Mouse (Mus musculus): ENCODE results near the gene Ndufa4. TPM values are rescaled to one million over a fixed set of nuclear protein-coding genes. Genes with fewer than 3 reads are reported as not detected.
"Not testable (repeated sequence)": the region's sequence is repeated elsewhere in the genome, so short reads cannot be mapped to it uniquely, and the experiment has no call there.

The Ndufa4 gene
- 1,000 to 10,000 TPM; 1,742 to 1,777 TPM for total RNA-seq (2021)
- long read RNA-seq, experiment 1, transcript Ndufa4-205 (4 exons, 610 nt): major isoform, 1,547 of 2,184 reads
- long read RNA-seq, experiment 1, transcript Ndufa4-203 (4 exons, 409 nt): minor isoform, 8 of 2,184 reads
- long read RNA-seq, experiment 1, partial matches to known transcripts: 621 of 2,184 reads
- long read RNA-seq, experiment 1, other reads (novel, unspliced or antisense): 5 of 2,184 reads
- long read RNA-seq, experiment 2, transcript Ndufa4-205 (4 exons, 610 nt): major isoform, 1,409 of 3,136 reads
- long read RNA-seq, experiment 2, transcript Ndufa4-203 (4 exons, 409 nt): minor isoform, 7 of 3,136 reads
- long read RNA-seq, experiment 2, partial matches to known transcripts: 1,713 of 3,136 reads
- long read RNA-seq, experiment 2, other reads (novel, unspliced or antisense): 6 of 3,136 reads

DNA sequence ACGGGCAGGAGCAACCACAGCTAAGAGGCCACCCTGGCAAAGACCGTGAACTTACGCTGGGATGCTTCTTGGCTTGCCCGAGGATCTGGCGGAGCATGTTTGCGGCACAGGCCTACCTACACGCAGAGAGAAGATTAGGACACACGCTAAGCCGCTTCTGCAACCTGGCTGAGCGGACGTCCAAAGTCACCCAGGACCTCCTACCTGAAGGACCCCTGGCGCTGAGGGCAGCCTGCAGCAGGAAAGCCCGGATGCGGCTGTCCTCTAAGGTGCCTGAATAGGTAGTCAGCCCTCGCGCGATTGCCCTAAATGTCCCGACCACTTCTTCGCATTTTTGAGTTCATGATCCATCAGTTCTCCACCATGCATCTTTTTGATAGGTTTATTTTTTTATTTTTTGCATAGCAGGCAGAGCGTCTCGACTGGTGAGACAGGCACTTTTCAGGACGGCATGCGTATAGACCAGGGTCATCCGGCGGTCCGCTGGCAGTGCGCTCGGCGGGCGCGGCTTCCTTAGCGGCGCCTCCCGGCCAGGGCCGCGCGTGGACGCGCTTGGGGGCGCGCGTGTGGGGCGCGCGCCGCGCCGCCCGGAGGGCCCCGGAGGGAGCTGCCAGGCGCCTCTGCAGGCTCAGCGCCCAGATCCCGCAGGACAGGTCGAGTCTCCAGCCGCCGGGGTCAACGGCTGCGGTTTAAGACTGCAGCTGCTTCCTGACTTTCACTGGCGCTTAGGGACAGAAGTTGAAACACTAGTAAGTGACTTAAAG lies at the start of gene Ndufa4, which contains the start of gene Phf14:
Gene Ndufa4 (minus strand): TSS at position 229 of the 764 bp plus-strand sequence.
Gene Phf14 (plus strand): TSS at position 541 of the 764 bp plus-strand sequence.
- peak; percentile 95 for DNase-seq

DNA sequence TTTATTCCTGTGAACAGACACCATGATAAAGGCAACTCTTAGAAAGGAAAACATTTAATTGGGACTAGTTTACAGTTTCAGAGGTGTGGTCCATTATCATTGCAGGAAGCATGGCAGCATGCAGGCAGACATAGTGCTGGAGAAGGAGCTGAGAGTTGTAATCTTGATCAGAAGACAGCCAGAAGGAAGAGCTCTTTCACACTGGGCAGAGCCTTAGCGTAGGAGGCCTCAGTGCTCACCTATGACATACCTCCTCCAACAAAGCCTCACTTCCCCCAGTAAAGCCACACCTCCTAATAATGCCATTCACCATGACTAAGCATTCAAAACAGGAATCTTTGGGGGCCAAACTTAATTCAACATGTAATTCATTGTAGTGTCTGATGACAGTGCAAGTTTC lies 40.8 kb upstream of the Ndufa4 start:
- no peak for DNase-seq

DNA sequence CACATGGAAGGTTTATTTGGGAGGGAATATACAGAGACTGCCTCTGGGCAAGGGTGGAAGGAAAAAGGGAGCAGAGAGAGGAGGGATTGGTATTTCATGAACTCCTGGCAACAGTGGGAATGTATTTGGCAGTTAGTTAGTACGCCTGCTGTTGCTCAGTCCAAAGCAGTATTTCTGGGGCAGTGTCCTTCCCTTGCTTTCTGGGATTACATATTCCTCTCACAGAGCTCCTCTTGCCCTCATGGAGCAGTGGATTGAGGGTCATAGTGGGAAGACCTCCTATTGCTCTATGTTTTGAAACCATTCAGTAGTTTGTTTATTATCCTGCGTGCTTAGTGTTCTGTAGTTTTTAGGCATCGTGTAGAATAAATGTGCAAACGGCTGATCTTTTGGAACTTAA lies 34.8 kb upstream of the Ndufa4 start:
- no peak for DNase-seq

DNA sequence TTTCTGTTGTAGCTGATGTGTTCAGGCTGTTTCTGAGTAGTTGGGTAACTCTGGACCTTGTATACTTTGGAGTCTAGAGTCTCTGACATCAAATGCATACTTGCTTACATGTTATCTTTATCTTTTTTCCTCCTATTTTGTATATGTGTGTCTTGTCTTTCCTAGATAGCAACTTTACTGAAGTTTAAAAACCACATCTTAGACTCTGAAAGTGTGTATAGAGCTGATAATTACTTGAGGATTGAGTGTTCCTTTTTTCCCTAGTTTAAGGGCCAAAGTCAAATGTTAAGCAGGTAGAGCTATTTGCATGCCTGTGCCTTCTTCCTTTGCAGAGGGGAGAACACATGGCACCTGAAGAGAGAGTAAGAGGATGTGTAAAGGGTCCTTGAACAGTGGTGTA lies 33.6 kb upstream of the Ndufa4 start:
- no peak for DNase-seq

GRCm38 (mm10) chr6:11933403-11933802 lies 26.1 kb upstream of the Ndufa4 start:
- no peak for DNase-seq

GRCm38 (mm10) chr6:11927485-11927884 lies 20.2 kb upstream of the Ndufa4 start:
- DNase-seq: no peak

DNA sequence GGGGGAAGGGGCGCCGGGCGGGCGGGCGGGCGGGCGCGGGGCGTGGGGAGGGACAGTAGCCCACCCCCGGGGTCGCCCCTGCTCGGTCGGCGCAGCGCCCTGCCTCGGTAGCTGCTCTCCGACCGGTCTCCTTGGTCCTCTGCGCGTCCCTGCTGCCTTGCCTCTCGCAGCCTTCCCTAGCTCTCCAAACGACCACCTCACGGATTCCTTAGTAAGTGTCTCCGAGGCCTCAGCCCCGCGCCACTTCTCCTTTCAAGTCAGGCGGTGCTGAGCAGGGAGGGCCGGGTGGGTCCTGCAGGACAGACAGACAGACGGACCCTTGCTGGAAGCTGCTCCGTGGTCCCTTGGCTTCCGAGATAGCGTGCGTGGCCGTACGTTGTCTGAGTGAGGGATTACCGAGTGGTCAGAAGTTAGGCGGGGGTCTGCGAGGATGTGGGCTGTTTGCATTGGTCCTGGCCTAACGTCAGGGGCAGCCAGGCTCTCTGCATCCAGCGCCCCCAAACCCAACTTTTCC lies 18.8 kb upstream of the Ndufa4 start:
- DNase-seq: peak; percentile 56

- DNase-seq: peak; percentile 93
Observed at GRCm38 (mm10) chr6:11925496-11926041, 18.3 kb upstream of the Ndufa4 start.

DNA sequence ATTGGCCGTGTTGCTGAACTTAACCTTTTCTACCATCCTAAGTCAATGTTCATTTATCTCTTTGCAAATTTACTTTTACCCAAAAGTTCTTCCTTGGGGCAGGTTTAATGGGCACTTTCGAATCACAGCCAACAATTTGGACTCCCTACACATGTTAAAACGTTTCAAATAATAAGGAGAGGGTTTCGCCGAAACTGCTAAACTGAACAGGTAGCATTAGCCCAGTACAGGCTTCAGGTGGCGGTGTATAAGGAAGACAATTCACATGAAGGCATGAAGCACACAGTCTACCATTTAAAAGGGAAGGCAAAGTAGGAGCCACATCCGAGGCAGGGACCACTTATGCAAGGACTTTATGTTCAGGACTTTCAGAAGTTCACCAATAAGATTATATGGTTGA lies 873 bp upstream of the Ndufa4 start:
- no peak for DNase-seq

DNA sequence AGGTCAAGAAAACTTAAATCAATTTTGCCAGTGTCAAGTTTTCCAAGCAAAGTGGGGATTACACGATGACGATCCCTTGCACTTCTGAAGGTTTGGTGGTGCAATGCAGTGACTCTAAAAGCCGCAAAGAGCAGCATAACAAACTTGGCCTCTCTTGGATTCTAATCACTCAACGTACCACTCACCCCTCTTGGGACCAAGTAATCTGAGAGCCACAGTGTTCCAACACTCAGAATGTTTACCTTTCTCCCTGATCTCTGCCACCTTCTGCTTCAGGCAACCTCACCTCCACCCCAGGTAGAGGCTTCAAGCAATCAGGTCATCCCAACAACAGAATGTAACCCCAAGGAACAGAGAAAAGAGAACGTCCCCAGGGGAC lies 418 bp downstream of the Ndufa4 start:
- no peak for DNase-seq

GRCm38 (mm10) chr6:11900809-11901310 lies 6.4 kb downstream of the Ndufa4 start:
- no peak for DNase-seq

GRCm38 (mm10) chr6:11875364-11875763 lies 31.9 kb downstream of the Ndufa4 start:
- not testable (repeated sequence) for DNase-seq

Other genes starting within 250 kb of the Ndufa4 start
- gene Phf14, start 312 bp upstream of the Ndufa4 start, total RNA-seq (2021): 10 to 100 TPM; 42.3 to 60.8 TPM